Mouse (Mus musculus) E14TG2a.4 (cell line): Measurements from ENCODE around the gene Mog.

ENCODE experiments used
- CTCF ChIP-seq: conservative IDR thresholded peaks from 2 replicates; pipeline ENCODE4 v1.5.1; 2014; ENCODE audit warnings: low read length
- POU5F1 ChIP-seq: IDR thresholded peaks from 2 replicates; pipeline ENCODE4 v1.6.1; 2014; ENCODE audit warnings: low read length, borderline replicate concordance

- TF ChIP-seq CTCF (no peak), POU5F1 (no peak)
Observed at GRCm38 (mm10) chr17:37047981-37048380, 24.8 kb upstream of the Mog start.
